Mouse (Mus musculus) Patski (cell line): ENCODE measurements at regions not wholly inside any gene's neighbourhood (a gene's known extent, or its start where the extent isn't known, plus 50 kb on each side); places are given as distances from the start of the nearest gene placed in this dataset.

ENCODE experiments used
- ATAC-seq: fragments of 100-300 bp; one replicate; pipeline ENCODE4 v1.8.0; 2021
- CTCF ChIA-PET: fragments of 350-600 bp; sonication (Branson Sonifier 250); formaldehyde crosslinking; loops from one replicate; lab custom pipeline; 2022; ENCODE audit warnings: inconsistent platforms; lab: Charles Lee
- POLR2A ChIA-PET: fragments of 350-600 bp; sonication (Branson Sonifier 250); formaldehyde crosslinking; loops from one replicate; lab custom pipeline; 2022; ENCODE audit warnings: antibody characterized with exemption, inconsistent platforms; lab: Charles Lee
- DNase-seq: peaks from one replicate; pipeline ENCODE4 v3.0.0-alpha.2; 2011; ENCODE audit warnings: low read depth, low spot score
- H3K27me3 ChIP-seq: fragments of 371-371 bp; one replicate; pipeline ENCODE4 v1.5.1; 2021
- CTCF ChIP-seq: fragments of 100-300 bp; IDR thresholded peaks from one replicate; pipeline ENCODE4 v1.5.1; 2021
- in situ Hi-C: fragments of 300-500 bp; cut with MboI; formaldehyde crosslinking; loops from 3 replicates; pipeline ENCODE4 v1.11.1; 2018; ENCODE audit warnings: low pct_unique_long_range_greater_than_20kb, mixed read lengths

- ChIA-PET POLR2A (no interaction called here), CTCF (interaction anchor here (1.8 kb wide), 1 partner anchor 10 kb away, joined by 7 read pairs; no protein-coding TSS in a partner anchor)
- no peak for ATAC-seq
- in situ Hi-C loops: no loop called here
- no peak for DNase-seq
- no peaks in the 10 kb centered on the region for H3K27me3 ChIP-seq
- no peak for TF ChIP-seq CTCF
Measured at GRCm38 (mm10) chr10:17022216-17023158, 700.5 kb upstream of the Cited2 start.

- no peak for TF ChIP-seq CTCF
- H3K27me3 ChIP-seq: no peaks in the 10 kb centered on the region
- CTCF ChIA-PET: no interaction called here
- POLR2A ChIA-PET: no interaction called here
- DNase-seq (no peak), ATAC-seq (no peak)
- in situ Hi-C loops: no loop called here
Measured at GRCm38 (mm10) chr10:17023571-17024293, 699.3 kb upstream of the Cited2 start.

GRCm38 (mm10) chr10:17024294-17024665 lies 698.7 kb upstream of the Cited2 start:
- no peak for ATAC-seq
- TF ChIP-seq CTCF: no peak
- no peaks in the 10 kb centered on the region for H3K27me3 ChIP-seq
- ChIA-PET POLR2A (no interaction called here), CTCF (no interaction called here)
- in situ Hi-C loops: no loop called here
- DNase-seq: no peak

GRCm38 (mm10) chr10:17034892-17035775 lies 687.9 kb upstream of the Cited2 start:
- in situ Hi-C loops: loop anchor here (10.0 kb wide), 1 partner anchor 690 kb away; the partner anchor contains the start of gene Cited2
- H3K27me3 ChIP-seq: no peaks in the 10 kb centered on the region
- ChIA-PET POLR2A (no interaction called here), CTCF (interaction anchor here (0.9 kb wide), 1 partner anchor 14 kb away, joined by 3 read pairs; no protein-coding TSS in a partner anchor)
- DNase-seq (peak; percentile 53), ATAC-seq (peak; percentile 100)
- TF ChIP-seq CTCF: no peak

GRCm38 (mm10) chr10:17038259-17039043 lies 684.6 kb upstream of the Cited2 start:
- in situ Hi-C loops: loop anchor here (10.0 kb wide), 1 partner anchor 686 kb away; the partner anchor contains the start of gene Cited2
- ChIA-PET POLR2A (interaction anchor here (0.7 kb wide), 1 partner anchor 11 kb away, joined by 3 read pairs; no protein-coding TSS in a partner anchor), CTCF (no interaction called here)
- ATAC-seq: no peak
- no peak for DNase-seq
- no peaks in the 10 kb centered on the region for H3K27me3 ChIP-seq
- no peak for TF ChIP-seq CTCF

- DNase-seq (no peak), ATAC-seq (no peak)
- POLR2A ChIA-PET: no interaction called here
- in situ Hi-C loops: no loop called here
- CTCF ChIA-PET: no interaction called here
- H3K27me3 ChIP-seq: no peaks in the 10 kb centered on the region
- no peak for TF ChIP-seq CTCF
Measured at GRCm38 (mm10) chr10:17042090-17042489, 680.9 kb upstream of the Cited2 start.

GRCm38 (mm10) chr10:17042973-17043372 lies 680.0 kb upstream of the Cited2 start:
- no peak for ATAC-seq
- H3K27me3 ChIP-seq: no peaks in the 10 kb centered on the region
- TF ChIP-seq CTCF: no peak
- in situ Hi-C loops: no loop called here
- DNase-seq: no peak
- ChIA-PET CTCF (no interaction called here), POLR2A (no interaction called here)

GRCm38 (mm10) chr10:17046765-17047164 lies 676.3 kb upstream of the Cited2 start:
- DNase-seq: no peak
- ChIA-PET CTCF (no interaction called here), POLR2A (no interaction called here)
- in situ Hi-C loops: no loop called here
- no peaks in the 10 kb centered on the region for H3K27me3 ChIP-seq
- no peak for TF ChIP-seq CTCF
- no peak for ATAC-seq

- CTCF ChIA-PET: no interaction called here
- no peaks in the 10 kb centered on the region for H3K27me3 ChIP-seq
- DNase-seq (no peak), ATAC-seq (no peak)
- in situ Hi-C loops: no loop called here
- no peak for TF ChIP-seq CTCF
- POLR2A ChIA-PET: no interaction called here
Measured at GRCm38 (mm10) chr10:17072906-17073305, 650.1 kb upstream of the Cited2 start.
